Mouse (Mus musculus) right cerebral cortex, postnatal 36 days (tissue): Measurements from ENCODE around the gene Kcnh2.
A peak's percentile ranks its signal among the peaks of the same experiment; 100 is the strongest.
"Not testable (repeated sequence)": the region's sequence is repeated elsewhere in the genome, so short reads cannot be mapped to it uniquely, and the experiment has no call there.

Experiments used
- DNase-seq, 2 experiments: peaks; one replicate each; pipeline ENCODE4 v3.0.0; 2022; ENCODE audit warnings: low spot score in 2 of 2, mixed read lengths in 1 of 2

Kcnh2 gene

DNA sequence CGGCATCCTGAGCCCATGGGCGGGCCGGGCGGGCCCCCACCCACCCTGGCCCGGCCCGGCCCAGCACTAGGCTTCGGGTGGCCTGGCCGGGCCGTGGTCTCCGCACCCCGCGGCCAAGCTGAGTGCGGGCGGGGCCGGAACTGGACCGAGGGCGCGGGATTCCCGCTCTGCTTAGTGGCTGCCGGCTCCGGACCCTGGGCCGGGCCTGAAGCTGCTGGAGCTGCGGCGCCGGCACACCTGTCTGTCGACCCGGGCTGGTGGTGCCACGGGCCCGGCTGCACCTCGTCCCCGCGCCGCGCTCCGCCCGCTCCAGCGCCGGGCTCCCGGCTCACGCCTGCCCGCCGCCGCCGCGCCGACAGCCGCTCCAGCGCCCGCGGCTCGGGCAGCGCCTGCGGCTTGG lies at the start of gene Kcnh2:
TSS of gene Kcnh2 (minus strand) at position 327 of the 400 bp plus-strand sequence.
- no peak for DNase-seq

DNA sequence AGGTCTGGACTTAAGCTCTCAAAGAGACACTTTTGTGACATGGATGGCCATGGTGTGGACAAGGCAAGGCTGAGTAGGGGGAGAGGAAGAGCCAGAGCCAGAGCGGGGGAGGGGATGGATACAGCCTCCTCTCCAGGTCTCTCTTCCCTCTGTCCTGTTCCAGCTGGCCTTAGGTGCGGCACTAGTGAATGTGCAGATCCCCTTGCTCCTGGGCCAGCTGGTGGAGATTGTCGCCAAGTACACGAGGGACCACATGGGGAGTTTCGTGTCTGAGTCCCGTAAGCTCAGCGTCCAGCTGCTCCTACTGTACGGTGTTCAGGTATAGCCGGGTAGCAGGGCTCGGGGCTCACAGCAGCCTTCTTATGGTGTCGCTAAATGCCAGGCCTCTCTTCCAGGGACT lies 49.0 kb upstream of the Kcnh2 start:
- no peak for DNase-seq

DNA sequence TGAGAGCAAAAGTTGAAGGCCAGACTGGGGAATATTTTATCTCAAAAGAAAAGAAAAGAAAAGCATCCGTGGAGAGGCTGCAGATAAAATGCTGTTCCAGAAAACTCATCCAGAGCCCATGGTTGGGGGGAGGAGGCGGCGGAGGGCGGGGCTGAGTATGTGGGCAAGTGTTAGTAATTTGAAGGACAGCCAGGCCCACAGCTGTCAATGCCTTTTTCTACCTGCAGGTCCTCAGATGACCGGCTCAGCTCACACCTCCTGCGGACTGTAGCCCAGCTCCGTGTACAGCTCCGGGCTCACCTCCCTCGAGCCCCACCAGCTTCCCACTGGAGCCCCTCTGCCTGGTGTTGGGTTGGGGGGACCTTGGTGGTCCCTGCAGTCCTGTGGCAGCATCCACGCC lies 48.3 kb upstream of the Kcnh2 start:
- no peak for DNase-seq

DNA sequence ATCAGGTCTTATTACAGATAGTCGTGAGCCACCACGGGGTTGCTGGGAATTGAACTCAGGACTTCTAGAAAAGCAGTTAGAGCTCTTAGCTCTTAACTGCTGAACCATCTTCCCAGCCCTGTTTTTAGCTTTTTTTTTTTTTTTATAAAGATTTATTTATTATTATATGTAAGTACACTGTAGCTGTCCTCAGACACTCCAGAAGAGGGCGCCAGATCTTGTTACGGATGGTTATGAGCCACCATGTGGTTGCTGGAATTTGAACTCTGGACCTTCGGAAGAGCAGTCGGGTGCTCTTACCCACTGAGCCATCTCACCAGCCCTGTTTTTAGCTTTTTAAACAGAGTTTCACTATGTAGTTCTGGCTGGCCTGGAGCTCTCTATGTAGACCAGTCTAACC lies 44.9 kb upstream of the Kcnh2 start:
- DNase-seq = not testable (repeated sequence)

DNA sequence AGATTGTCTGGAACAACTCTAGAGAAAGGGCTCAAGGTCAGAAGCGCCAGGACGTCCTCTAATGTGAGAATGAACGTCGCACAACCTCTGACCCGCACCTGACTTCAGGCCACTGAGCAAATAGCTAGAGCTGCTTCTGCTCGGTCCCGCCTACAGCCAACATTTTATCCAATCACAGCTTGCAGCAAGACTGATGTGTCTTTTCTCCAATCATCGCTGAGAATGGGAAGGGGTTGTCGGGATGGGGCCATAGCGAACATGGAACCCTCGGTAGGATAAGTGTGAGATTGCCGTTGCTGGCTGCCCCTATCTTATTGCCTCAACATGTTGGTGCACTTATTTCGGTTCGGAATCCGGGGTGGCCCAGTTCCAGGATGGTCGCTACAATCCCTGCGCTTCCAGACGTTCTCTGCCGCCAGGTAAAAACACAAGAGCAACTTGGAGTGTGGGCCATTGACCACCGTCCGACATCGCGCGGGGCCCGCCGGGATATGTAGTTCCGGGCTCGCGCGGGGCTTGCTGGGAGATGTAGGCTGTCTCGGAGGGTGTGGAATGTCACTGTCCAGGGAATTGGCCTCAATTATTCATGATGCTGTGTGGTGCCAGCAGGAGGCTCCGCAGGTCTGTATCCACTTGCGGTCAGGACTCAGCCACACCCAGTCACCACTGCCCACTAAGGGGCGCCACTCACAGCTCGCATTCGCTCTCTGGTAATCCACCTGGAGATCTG lies 42.9 kb upstream of the Kcnh2 start:
- DNase-seq = peak; percentile 92 to 95

DNA sequence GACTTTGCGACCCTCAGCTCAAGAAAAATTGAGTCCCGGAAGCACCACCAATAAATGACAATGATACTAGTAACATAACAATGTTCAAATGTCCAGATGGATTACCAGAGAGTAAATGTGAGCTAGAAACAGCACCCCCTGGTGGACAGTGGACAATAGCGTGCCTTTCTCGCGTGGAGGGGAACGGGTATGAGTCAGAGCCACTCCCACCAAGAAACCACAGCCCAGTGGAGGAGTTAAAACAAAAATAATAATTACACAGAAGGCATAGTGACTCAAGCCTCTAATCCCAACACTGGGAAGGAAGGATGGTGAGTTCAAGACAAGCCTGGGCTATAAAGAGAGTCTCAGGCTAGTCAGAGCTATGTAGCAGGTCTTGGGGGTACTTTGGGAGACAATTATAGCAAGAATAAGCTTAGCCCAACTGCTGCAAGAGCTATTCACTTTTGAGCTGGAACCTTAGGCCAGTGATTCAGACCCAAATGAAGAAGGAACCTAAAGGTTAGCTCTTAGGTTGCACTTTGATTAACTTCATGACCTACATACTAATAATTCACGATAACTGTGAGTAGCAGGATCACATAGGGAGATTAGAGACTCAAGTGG lies 42.1 kb upstream of the Kcnh2 start, which contains the start of gene Abcb8:
TSS of gene Abcb8 (plus strand) at position 272 of the 606 bp plus-strand sequence.
- peak; percentile 71 to 78 for DNase-seq

DNA sequence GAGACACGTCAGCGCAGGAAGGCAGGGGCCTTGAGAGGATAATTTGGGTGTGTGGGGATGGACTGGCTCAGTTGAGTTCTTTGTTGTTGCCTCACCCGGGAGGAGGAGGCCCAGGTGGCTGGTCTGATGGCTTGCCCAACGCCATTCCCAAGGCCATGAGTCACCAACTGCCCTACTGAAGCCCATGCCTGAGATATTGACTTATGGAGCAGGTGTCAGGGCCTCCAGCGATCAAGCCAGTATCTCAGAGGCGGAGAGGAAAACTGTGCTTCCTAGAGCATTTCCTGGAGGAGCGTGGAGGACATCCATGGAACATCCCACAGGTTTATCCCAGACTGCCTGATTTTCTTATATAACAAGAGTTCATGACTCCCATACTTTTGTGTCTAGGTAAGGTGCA lies 41.3 kb upstream of the Kcnh2 start:
- no peak for DNase-seq

DNA sequence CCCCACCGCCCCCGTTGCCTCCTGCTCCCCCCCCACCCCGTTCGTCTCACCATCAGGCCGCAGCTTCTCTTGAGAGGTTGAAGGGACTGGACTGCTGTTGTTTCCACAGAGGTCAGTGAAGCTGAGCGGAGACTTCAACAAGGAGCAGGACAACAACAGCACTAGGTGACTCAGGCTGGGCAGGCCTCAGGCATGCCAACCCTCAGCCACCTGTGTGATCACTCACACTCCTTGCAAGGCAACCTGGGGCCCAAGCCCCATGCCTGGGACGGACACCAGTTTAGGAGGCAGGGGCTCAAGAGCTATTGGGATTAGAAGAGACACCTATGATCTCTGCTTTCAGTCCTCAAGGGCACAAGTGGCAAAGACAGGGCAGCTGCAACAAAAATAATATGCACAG lies 40.5 kb upstream of the Kcnh2 start, which contains the start of gene Atg9b:
TSS of gene Atg9b (minus strand) at position 280 of the 400 bp plus-strand sequence.
- no peak for DNase-seq

DNA sequence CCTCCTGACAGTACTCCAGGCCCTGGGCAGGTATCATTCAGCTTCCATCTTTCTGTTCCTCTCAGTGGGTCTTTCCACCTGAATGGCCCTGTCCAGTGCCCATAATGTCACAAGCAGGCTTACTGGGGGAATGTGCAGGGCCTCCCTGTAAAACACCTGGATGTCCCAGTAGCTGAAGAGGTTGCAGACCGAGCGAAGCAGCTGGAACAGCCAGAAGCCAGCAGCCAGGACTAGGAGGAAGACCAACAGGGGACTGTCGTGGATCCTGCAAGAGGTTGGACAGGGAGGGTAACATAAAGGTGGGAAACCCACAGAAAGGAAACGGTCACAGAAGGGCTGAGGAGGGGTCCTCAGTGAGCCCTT lies 38.2 kb upstream of the Kcnh2 start:
- DNase-seq = no peak

DNA sequence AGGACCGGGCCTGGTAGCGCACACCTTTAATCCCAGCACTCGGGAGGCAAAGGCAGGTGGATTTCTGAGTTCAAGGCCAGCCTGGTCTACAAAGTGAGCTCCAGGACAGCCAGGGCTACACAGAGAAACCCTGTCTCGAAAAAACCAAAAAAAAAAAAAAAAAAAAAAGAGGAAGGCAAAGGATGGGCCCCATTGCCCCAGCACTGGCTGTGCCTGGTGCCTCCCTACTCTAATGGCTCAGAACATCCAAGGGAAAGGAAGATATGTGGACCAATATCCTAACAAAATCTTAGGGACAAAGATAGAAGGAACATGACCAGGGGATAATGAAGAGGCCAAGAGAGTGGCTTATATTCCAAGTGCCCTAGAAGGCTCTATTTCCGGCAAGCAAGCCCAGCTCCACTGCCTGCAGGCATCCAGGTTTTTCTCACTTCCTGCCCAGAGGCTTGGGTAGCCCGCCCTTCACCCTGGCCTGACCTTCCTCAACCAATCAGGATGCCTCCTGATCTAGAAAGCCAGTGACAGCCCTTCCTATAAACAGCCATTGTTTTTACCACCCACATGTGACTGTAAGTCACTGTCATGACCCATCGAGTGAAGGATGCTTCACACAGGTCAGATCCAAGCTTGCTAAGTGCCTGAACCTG lies 37.7 kb upstream of the Kcnh2 start:
- DNase-seq = no peak

DNA sequence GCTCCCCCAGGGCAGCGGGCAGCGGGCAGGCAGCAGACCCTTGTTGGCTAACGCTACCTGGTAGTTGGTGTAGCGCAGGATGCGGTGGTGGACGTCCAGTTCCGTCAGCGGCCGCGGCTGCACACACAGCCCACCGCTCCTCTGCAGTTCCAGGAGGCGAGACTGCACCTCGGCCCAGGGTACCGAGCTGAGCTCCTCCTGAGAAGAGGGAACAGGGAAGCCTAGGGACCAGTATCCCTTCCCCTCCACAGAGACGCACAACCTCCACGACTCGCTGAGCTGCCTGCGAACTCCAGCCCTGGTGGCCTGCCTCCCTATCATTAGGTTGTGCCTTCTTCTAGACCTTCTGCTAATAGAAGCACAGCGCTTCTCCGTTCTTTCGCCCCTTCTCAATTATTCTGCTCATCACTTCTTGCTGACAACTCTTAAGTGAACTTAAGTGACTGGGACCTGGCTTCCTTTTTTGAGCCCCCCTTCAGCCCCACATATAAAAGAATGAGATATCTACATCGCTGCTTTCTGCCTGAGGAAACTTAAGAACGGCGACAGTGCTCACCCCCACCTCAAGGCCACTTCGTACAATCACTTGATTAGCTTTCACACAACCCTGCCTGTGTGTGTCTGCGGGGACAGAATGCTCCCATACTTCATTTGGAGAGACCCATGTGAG lies 37.0 kb upstream of the Kcnh2 start:
- no peak for DNase-seq

DNA sequence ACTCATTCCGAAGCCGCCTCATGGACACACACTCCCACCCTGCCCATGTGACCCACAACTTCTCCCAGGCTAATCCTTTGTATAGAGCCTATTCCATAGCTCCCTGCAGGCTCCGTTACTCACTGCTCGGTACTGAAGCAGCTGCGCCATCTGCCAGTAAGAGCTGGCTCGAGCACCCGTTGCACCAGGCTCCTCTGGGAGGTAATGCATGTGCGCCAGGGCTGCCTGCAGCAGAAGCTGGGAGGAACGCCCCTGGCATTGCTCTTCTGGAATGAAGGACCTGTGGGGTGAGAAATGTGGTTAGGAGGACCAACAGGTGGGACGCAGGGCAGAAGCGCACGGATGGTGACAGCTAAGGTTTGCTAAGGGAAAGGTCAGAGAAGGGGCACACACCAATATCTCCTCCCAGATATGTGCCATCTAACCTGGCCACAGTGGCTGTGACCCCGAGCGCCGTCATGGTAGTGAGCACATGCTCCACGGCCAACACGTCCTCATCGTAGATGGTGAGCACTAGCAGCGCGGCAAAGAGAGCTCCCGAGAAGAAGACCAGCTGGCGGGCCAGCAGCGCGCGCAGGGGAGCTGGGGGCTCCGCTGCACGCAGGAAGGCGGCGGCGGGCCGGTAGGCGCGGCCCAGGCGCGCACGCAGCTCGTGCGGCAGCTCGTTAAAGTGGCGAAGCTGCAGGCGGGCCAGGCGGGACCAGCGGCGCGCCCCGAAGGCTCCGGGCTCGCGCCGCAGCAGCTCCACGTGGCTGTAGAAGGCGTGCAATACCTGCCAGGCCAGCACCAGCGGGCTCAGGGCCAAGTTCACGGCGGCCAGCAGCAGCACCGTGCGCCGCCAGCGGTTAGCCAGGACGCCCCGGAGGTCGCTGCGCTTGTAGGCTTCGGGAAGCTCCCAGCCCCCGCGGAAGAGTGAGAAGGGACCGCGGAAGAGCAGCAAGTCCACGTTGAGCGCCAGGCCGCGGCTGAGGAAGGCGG lies 36.1 kb upstream of the Kcnh2 start:
- DNase-seq = peak; percentile 59 to 61

DNA sequence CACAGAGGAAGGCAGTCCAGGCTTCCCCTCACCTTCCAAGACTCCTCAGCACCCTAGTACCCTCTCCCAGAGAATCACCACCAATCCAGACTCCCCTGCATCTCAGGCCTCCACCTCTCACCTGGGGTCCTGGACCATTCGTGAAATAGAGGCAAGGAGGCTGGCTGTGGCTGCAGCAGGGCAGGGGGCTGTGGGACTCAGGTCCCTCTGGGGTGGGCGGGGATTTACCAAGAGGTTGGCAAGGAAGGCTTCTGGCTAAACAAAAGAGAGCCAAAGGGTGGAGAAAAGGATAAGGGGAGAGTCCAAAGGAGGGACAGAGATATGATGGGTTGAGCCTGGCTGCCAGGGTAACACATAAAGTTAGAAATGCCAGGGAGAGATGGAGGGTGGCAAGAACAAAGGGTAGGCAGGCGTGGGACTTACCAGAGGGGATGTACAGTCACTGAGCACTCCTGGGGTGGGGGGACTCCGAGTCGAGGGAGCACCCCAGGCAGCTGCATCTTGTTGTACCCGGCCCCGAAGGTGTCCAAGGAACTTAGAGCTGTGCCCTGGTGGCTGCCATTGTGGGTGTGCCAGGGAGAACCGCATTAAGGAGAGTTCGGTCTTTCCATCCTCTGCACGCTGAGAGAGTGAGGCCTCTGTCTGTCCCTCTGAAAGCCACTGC lies 34.6 kb upstream of the Kcnh2 start:
- DNase-seq = no peak

DNA sequence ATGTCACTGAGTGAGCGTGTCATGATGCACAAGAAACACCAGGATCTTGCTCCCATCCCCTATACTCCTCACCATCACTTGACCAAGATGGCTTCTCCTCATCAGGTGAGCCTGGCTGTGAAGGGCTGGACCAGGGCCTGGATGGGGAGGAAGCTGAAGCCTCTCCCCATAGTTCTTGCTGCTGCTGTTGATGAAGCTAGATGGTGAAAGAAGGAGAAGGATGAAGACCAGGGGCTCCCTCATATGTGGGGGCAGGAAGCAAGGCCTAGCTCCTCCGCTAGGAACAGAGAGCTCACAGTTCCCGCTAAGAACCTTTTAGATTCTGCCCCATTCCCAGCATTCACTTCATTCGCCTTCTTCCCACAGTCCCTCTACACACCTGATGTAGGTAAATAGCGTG lies 34.0 kb upstream of the Kcnh2 start:
- no peak for DNase-seq

DNA sequence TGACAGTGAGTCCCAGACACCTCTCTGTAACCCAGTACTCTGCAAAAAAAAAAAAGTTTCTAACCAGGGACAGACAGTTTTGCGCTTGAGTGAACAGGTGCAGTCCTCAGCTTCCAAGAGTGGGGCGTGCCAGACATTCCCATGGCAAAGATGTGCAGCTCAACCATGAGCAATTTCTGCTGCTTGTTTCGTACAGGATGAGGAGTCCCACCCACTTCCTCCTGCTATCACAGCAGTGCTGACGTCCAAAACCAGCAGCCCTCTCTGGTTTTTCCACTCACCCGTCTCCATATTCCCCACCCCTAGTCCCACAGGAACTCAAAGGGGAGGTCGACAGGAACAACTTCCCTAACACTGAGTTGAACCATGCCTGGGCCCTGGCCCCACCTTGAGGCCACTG lies 33.0 kb upstream of the Kcnh2 start:
- DNase-seq = peak in 1 of 2 experiments; percentile 50

DNA sequence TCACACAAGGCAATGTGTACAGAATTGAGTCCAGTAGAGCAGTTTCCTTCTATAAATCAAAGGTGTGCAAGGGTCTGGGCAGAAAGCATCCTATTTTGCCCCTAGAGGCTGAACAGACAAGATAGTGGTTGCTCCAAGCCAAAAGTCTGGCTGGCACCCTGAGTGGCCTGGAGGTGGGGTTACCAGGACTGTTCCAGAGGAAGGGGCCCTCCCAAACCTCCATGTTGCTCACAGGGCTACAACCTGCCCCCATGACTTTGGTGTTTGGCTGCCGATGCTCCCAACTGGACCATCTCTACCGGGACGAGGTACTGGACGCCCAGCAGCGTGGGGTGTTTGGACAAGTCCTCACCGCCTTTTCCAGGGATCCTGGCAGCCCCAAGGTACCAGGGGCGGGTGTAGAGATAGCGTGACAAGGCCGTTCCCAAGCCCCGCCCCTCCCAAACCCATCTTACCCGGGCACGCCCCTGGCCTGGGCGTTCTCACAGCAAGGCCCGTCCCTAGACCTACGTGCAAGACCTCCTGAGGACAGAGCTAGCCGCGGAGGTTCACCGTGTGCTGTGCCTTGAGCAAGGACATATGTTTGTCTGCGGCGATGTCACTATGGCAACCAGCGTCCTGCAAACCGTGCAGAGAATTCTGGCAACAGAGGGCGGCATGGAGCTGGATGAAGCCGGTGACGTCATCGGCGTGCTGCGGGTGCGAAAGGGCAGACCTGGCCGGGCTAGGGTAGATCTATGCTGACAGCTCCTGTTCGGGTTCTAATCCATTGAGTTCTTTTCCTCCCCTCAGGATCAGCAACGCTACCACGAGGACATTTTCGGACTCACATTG lies 31.8 kb upstream of the Kcnh2 start:
- peak; percentile 90 to 92 for DNase-seq

DNA sequence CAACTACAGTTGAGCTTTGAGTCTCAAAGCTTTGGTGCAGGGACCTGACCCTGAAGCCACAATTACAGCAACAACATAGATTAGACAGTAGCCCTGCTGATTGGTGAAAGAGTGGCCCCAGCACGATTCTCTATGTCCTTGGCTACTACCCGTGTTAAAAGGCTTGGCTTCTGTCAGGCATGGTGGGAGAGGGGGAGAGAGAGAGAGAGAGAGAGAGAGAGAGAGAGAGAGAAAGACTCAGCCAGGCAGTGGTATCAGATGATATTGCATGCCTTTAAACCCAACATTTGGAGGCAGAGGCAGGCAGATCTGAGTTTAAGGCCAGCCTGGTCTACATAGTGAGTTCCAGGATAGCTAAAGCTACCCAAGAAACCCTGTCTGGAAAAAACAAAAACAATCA lies 30.6 kb upstream of the Kcnh2 start:
- no peak for DNase-seq

DNA sequence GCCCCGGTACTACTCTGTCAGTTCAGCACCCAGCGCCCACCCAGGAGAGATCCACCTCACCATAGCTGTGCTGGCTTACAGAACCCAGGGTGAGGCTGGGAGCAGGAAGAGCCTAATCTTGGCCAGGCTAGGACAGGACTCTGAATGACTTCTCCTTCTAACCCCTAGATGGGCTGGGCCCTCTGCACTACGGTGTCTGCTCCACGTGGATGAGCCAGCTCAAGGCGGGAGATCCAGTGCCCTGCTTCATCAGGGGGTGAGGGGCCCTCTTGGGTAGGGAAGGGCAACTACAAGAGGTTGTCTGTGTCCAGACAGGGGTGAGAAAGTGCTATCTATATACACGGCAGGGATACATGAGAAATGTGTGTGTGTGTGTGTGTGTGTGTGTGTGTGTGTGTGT lies 30.1 kb upstream of the Kcnh2 start:
- DNase-seq = no peak

DNA sequence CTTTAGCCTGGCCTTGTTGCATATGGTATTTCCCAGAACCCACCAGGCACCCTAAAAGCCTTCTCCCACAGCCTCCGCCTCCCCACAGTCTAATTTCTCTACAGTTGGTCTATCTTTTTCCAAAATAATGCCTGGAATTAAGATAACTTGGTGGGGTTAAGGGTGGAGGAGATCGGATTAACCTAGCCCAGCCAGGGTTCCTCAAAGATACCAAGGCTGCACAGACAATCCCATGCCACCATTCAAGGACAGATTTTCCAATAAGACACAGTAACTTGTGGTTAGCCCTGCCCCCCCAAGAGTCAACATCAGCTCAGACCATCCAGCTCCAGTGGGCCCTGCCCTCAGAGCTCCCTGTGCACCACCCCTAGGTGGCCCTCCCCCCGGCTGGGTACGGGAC lies 29.1 kb upstream of the Kcnh2 start:
- no peak for DNase-seq

DNA sequence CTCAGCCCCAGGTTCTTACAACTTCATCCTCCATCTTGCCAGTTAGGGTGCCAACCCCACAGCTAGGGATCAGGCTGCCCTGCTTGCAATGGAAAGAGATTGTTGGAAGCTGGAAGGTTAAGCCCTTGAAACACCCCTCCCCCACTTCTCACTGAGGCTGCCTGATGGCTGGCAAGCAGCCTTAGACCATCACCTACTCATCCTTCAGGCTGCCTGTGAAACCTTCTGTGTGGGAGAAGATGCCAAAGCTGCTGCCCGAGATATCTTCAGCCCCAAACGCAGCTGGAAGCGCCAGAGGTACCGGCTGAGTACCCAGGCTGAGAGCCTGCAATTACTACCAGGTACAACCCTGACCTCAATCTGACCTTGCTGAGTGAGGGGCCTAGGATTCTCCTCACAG lies 28.1 kb upstream of the Kcnh2 start:
- DNase-seq = no peak
